Mouse (Mus musculus): ENCODE results near the gene Erlin1. TPM values are rescaled to one million over a fixed set of nuclear protein-coding genes. Genes with fewer than 3 reads are reported as not detected.

Erlin1 gene
- total and polyA plus RNA-seq, 2 experiments from 2014 or later: 8.9 to 16.2 TPM

GRCm38 (mm10) chr19:44042121-44042520 is 27.5 kb downstream of the Erlin1 start:
- Histone ChIP-seq H3K9ac (no peak overlapping the region), H3K9me3 (ENCODE audit: low read length) (no peaks in the 10 kb centered on the region), H3K27me3 (ENCODE audit: insufficient read depth, low read length) (no peaks in the 10 kb centered on the region), H3K36me3 (ENCODE audit: insufficient read depth) (peaks cover 38% of the 10 kb centered on the region), H3K27ac (ENCODE audit: low read depth, low read length) (no peak overlapping the region), H3K4me2 (ENCODE audit: low read depth) (no peak overlapping the region), H3K4me3 (ENCODE audit: low read depth, low read length) (no peak overlapping the region), H3K4me1 (ENCODE audit: insufficient read depth) (no peaks in the 10 kb centered on the region)
- ATAC-seq (no peak), DNase-seq (no peak)
- TF ChIP-seq CTCF (IDR thresholded peaks at IDR 0.05; ENCODE audit: low read depth): no peak
- WGBS: 76% methylated on average over 5 of the region's 5 CpGs

DNA sequence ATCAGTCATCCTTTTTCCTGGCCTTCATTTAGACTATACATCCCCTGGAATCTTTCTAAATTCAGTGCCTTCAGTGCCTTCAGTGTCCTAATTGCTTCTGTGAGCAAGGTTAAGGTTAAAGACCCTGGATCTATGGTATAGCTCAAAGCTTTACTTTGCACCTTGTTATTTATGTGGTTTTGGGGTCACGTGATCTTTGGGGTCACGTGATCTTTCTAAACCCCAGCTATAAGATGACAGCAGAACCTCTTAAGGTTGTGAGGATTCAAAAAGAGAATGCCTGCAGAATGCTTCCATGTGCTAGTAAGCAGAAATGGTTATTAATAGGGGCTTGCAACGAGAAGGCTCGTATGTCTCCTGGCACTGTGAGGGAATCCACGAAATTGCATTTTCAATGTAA is 36.2 kb downstream of the Erlin1 start:
- Histone ChIP-seq H3K4me2 (ENCODE audit: low read depth) (no peak overlapping the region), H3K9me3 (ENCODE audit: low read length) (no peaks in the 10 kb centered on the region), H3K4me3 (ENCODE audit: low read depth, low read length) (no peak overlapping the region), H3K9ac (no peak overlapping the region), H3K27ac (ENCODE audit: low read depth, low read length) (no peak overlapping the region), H3K4me1 (ENCODE audit: insufficient read depth) (no peaks in the 10 kb centered on the region), H3K27me3 (ENCODE audit: insufficient read depth, low read length) (no peaks in the 10 kb centered on the region), H3K36me3 (ENCODE audit: insufficient read depth) (peaks cover 39% of the 10 kb centered on the region)
- DNase-seq (no peak), ATAC-seq (no peak)
- TF ChIP-seq CTCF (IDR thresholded peaks at IDR 0.05; ENCODE audit: low read depth): no peak
- 91% methylated on average over 5 of the region's 5 CpGs for WGBS

DNA sequence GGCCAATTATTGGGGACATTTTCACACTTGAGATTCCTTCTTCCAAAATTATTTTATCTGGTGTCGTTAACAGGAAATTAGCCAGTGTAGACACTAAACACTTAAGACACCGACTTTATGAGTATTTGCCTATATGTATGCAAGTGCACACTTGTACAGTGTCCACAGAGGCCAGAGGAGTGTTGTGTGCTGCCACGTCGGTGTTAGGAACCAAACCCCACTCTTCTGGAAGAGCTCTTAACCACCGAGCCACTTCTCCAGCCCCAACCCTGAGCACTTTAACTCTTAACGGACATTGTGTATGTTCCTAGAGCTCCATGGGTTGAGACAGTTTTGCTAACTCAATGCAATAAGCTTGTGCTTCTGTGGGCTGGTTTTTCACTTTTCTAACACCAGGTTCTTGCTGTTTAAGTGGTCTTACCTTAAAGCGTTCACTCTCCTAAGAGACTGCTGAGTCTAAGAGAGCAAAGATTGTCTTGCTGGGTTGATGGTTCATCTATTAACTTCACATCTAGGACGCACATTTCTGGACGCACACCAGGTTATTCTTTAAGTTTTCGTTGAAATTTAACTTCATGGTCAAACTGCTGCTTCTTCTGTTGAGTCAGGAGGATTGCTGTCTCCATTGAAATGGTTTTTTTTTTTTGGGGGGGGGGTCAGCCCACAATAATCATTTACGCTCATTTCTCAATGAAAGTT is 37.4 kb downstream of the Erlin1 start:
- no peak for TF ChIP-seq CTCF (IDR thresholded peaks at IDR 0.05; ENCODE audit: low read depth)
- 92% methylated on average over 11 of the region's 11 CpGs for WGBS
- H3K27ac ChIP-seq (ENCODE audit: low read depth, low read length): no peak overlapping the region
- no peak overlapping the region for H3K9ac ChIP-seq
- no peak overlapping the region for H3K4me3 ChIP-seq (ENCODE audit: low read depth, low read length)
- no peak overlapping the region for H3K4me2 ChIP-seq (ENCODE audit: low read depth)
- ATAC-seq: no peak
- no peaks in the 10 kb centered on the region for H3K9me3 ChIP-seq (ENCODE audit: low read length)
- H3K4me1 ChIP-seq (ENCODE audit: insufficient read depth): no peaks in the 10 kb centered on the region
- no peak for DNase-seq
- H3K36me3 ChIP-seq (ENCODE audit: insufficient read depth): peaks cover 34% of the 10 kb centered on the region
- H3K27me3 ChIP-seq (ENCODE audit: insufficient read depth, low read length): no peaks in the 10 kb centered on the region

DNA sequence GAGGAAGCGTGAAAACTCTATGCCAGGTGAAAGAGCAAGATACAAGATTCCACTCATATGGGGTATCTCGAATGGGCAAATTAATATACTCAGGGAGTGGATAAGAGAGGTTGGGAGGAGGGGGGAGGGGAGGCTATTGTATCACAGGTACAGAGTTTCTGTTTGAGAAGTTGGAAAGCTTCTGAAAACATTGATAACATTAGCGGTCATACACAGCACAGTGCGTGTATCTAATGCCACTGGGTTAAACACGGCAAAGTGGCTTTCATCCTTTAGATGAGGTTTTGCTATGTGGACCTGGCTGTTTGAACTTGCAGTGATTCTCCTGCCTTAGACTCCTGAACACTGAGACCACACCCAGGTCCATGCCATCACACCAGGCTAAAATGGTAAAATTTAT is 39.6 kb downstream of the Erlin1 start:
- H3K36me3 ChIP-seq (ENCODE audit: insufficient read depth): peaks cover 14% of the 10 kb centered on the region
- H3K27me3 ChIP-seq (ENCODE audit: insufficient read depth, low read length): no peaks in the 10 kb centered on the region
- ATAC-seq (no peak), DNase-seq (no peak)
- no peaks in the 10 kb centered on the region for H3K4me1 ChIP-seq (ENCODE audit: insufficient read depth)
- no peak overlapping the region for H3K27ac ChIP-seq (ENCODE audit: low read depth, low read length)
- no peak overlapping the region for H3K4me2 ChIP-seq (ENCODE audit: low read depth)
- no peak for TF ChIP-seq CTCF (IDR thresholded peaks at IDR 0.05; ENCODE audit: low read depth)
- 93% methylated on average over 5 of the region's 5 CpGs for WGBS
- no peaks in the 10 kb centered on the region for H3K9me3 ChIP-seq (ENCODE audit: low read length)
- H3K4me3 ChIP-seq (ENCODE audit: low read depth, low read length): no peak overlapping the region
- H3K9ac ChIP-seq: no peak overlapping the region

- peaks cover 7% of the 10 kb centered on the region for H3K36me3 ChIP-seq (ENCODE audit: insufficient read depth)
- H3K4me3 ChIP-seq (ENCODE audit: low read depth, low read length): no peak within 1 kb of the TSS
- H3K4me2 ChIP-seq (ENCODE audit: low read depth): no peak within 1 kb of the TSS
- ATAC-seq (no peak), DNase-seq (no peak)
- no peak for TF ChIP-seq CTCF (IDR thresholded peaks at IDR 0.05; ENCODE audit: low read depth)
- WGBS: 71% methylated on average over 8 of the region's 8 CpGs
- no peaks in the 10 kb centered on the region for H3K27me3 ChIP-seq (ENCODE audit: insufficient read depth, low read length)
- no peak within 1 kb of the TSS for H3K9ac ChIP-seq
- no peak within 1 kb of the TSS for H3K27ac ChIP-seq (ENCODE audit: low read depth, low read length)
- H3K9me3 ChIP-seq (ENCODE audit: low read length): no peaks in the 10 kb centered on the region
- H3K4me1 ChIP-seq (ENCODE audit: insufficient read depth): no peaks in the 10 kb centered on the region
These were observed 40.6 kb downstream of the Erlin1 start, which contains the start of gene Cyp2c23 for GRCm38 (mm10) chr19:44028972-44029371. Gene Cyp2c23, minus strand, starts transcription at chr19:44029208.

GRCm38 (mm10) chr19:44026956-44027530 is 42.5 kb downstream of the Erlin1 start:
- H3K9me3 ChIP-seq (ENCODE audit: low read length): no peaks in the 10 kb centered on the region
- no peak for TF ChIP-seq CTCF (IDR thresholded peaks at IDR 0.05; ENCODE audit: low read depth)
- no peaks in the 10 kb centered on the region for H3K27me3 ChIP-seq (ENCODE audit: insufficient read depth, low read length)
- no peak overlapping the region for H3K9ac ChIP-seq
- no peak overlapping the region for H3K4me3 ChIP-seq (ENCODE audit: low read depth, low read length)
- H3K36me3 ChIP-seq (ENCODE audit: insufficient read depth): no peaks in the 10 kb centered on the region
- H3K4me1 ChIP-seq (ENCODE audit: insufficient read depth): no peaks in the 10 kb centered on the region
- WGBS: 65% methylated on average over 8 of the region's 8 CpGs
- no peak overlapping the region for H3K4me2 ChIP-seq (ENCODE audit: low read depth)
- no peak overlapping the region for H3K27ac ChIP-seq (ENCODE audit: low read depth, low read length)
- DNase-seq (no peak), ATAC-seq (no peak)

GRCm38 (mm10) chr19:44024921-44025585 is 44.5 kb downstream of the Erlin1 start:
- H3K27ac ChIP-seq (ENCODE audit: low read depth, low read length): no peak overlapping the region
- ATAC-seq: no peak
- H3K9me3 ChIP-seq (ENCODE audit: low read length): no peaks in the 10 kb centered on the region
- no peak overlapping the region for H3K9ac ChIP-seq
- H3K4me3 ChIP-seq (ENCODE audit: low read depth, low read length): no peak overlapping the region
- H3K4me1 ChIP-seq (ENCODE audit: insufficient read depth): no peaks in the 10 kb centered on the region
- H3K27me3 ChIP-seq (ENCODE audit: insufficient read depth, low read length): no peaks in the 10 kb centered on the region
- no peak for DNase-seq
- TF ChIP-seq CTCF (IDR thresholded peaks at IDR 0.05; ENCODE audit: low read depth): no peak
- H3K36me3 ChIP-seq (ENCODE audit: insufficient read depth): no peaks in the 10 kb centered on the region
- no peak overlapping the region for H3K4me2 ChIP-seq (ENCODE audit: low read depth)
- 88% methylated on average over 13 of the region's 13 CpGs for WGBS

Measured in forebrain, postnatal 0 days (tissue).